Mouse (Mus musculus) thymus, adult 18-20 months (tissue): ENCODE measurements around the gene Atg2b.

ENCODE experiments used
- DNase-seq, 2 experiments: peaks; one replicate each; pipeline ENCODE4 v3.0.0; 2022; ENCODE audit warnings: mixed read lengths in 2 of 2

Atg2b gene

GRCm38 (mm10) chr12:105590786-105591185, 94.2 kb downstream of the Atg2b start:
- no peak for DNase-seq

GRCm38 (mm10) chr12:105587526-105587925, 97.5 kb downstream of the Atg2b start:
- no peak for DNase-seq

GRCm38 (mm10) chr12:105584851-105585250, 100.2 kb downstream of the Atg2b start:
- DNase-seq = peak in 1 of 2 experiments; percentile 11

- no peak for DNase-seq
Measured at GRCm38 (mm10) chr12:105583484-105583883, 101.5 kb downstream of the Atg2b start.

- DNase-seq = no peak
Measured at GRCm38 (mm10) chr12:105582486-105582885, 102.5 kb downstream of the Atg2b start.

GRCm38 (mm10) chr12:105580490-105580889, 104.5 kb downstream of the Atg2b start:
- DNase-seq = no peak

- DNase-seq = no peak
Measured at GRCm38 (mm10) chr12:105574356-105574755, 110.7 kb downstream of the Atg2b start.

- DNase-seq = no peak
Measured at GRCm38 (mm10) chr12:105572622-105573021, 112.4 kb downstream of the Atg2b start.

- no peak for DNase-seq
Measured at GRCm38 (mm10) chr12:105571867-105572266, 113.1 kb downstream of the Atg2b start.
